Mouse (Mus musculus): Measurements from ENCODE around the gene E2f2. TPM values are rescaled to one million over a fixed set of nuclear protein-coding genes. Genes with fewer than 3 reads are reported as not detected.

Gene E2f2
- total and polyA plus RNA-seq, 3 experiments, result 0.65 to 5.3 (median 1.3) TPM

- no peaks in the 10 kb centered on the region; the same call in 1 of the 2 replicates for H3K79me2 ChIP-seq (replicated peaks; ENCODE audit: control insufficient read depth, insufficient read depth, low read length)
- WGBS, result under 1% methylated on average over 51 of the region's 54 CpGs
- peak; percentile 96 for DNase-seq
- H3K27me3 ChIP-seq (ENCODE audit: control insufficient read depth, insufficient read depth, low read length), result no peaks in the 10 kb centered on the region
- H3K36me3 ChIP-seq (ENCODE audit: control insufficient read depth, insufficient read depth, low read length), result peaks cover 2% of the 10 kb centered on the region; the same call in 1 of the 2 replicates
- intact Hi-C loops (cut with DNase I), result no loop called here
- H3K4me3 ChIP-seq, result peak within 1 kb of the TSS; percentile 68
- TF ChIP-seq CTCF (IDR thresholded peaks at IDR 0.05) (peak; percentile 27; the same call in 1 of the 2 replicates), EP300 (IDR thresholded peaks at IDR 0.05; ENCODE audit: insufficient read depth, low read depth, low read length) (no peak), POLR2A (IDR thresholded peaks at IDR 0.05; ENCODE audit: insufficient read depth, low read depth, low read length) (peak; percentile 90)
- peak within 1 kb of the TSS; percentile 74 for H3K9ac ChIP-seq (ENCODE audit: low read depth, low read length)
- H3K27ac ChIP-seq, result peak within 1 kb of the TSS; percentile 87
- peaks cover 5% of the 10 kb centered on the region for H3K4me1 ChIP-seq (ENCODE audit: control insufficient read depth, insufficient read depth, low read length)
These were observed 34.1 kb downstream of the E2f2 start, which contains the start of gene Asap3 for GRCm38 (mm10) chr4:136206033-136206893. Asap3 (plus strand) TSS chr4:136206365.

- Histone ChIP-seq H3K4me3 (peak overlapping the region; percentile 68), H3K4me1 (ENCODE audit: control insufficient read depth, insufficient read depth, low read length) (peaks cover 5% of the 10 kb centered on the region), H3K27me3 (ENCODE audit: control insufficient read depth, insufficient read depth, low read length) (no peaks in the 10 kb centered on the region), H3K79me2 (replicated peaks; ENCODE audit: control insufficient read depth, insufficient read depth, low read length) (no peaks in the 10 kb centered on the region; the same call in none of the 2 replicates), H3K9ac (ENCODE audit: low read depth, low read length) (peak overlapping the region; percentile 74), H3K36me3 (ENCODE audit: control insufficient read depth, insufficient read depth, low read length) (peaks cover 2% of the 10 kb centered on the region; the same call in 1 of the 2 replicates), H3K27ac (peak overlapping the region; percentile 87)
- peak; percentile 56 to 64 for DNase-seq
- intact Hi-C loops (cut with DNase I), result no loop called here
- 3% methylated on average over 6 of the region's 6 CpGs for WGBS
- TF ChIP-seq POLR2A (IDR thresholded peaks at IDR 0.05; ENCODE audit: insufficient read depth, low read depth, low read length) (no peak), EP300 (IDR thresholded peaks at IDR 0.05; ENCODE audit: insufficient read depth, low read depth, low read length) (no peak), CTCF (IDR thresholded peaks at IDR 0.05) (no peak)
These were observed 34.7 kb downstream of the E2f2 start for GRCm38 (mm10) chr4:136206943-136207342.

GRCm38 (mm10) chr4:136210931-136211330, 38.7 kb downstream of the E2f2 start:
- DNase-seq, result no peak
- TF ChIP-seq EP300 (IDR thresholded peaks at IDR 0.05; ENCODE audit: insufficient read depth, low read depth, low read length) (no peak), CTCF (IDR thresholded peaks at IDR 0.05) (no peak)
- Histone ChIP-seq H3K27ac (no peak overlapping the region), H3K4me1 (ENCODE audit: control insufficient read depth, insufficient read depth, low read length) (peaks cover 4% of the 10 kb centered on the region), H3K4me3 (no peak overlapping the region), H3K27me3 (ENCODE audit: control insufficient read depth, insufficient read depth, low read length) (no peaks in the 10 kb centered on the region), H3K9ac (ENCODE audit: low read depth, low read length) (no peak overlapping the region), H3K79me2 (replicated peaks; ENCODE audit: control insufficient read depth, insufficient read depth, low read length) (no peaks in the 10 kb centered on the region; the same call in none of the 2 replicates), H3K36me3 (ENCODE audit: control insufficient read depth, insufficient read depth, low read length) (peaks cover 2% of the 10 kb centered on the region; the same call in 1 of the 2 replicates)
- intact Hi-C loops (cut with DNase I), result no loop called here
- 59% methylated on average over 9 of the region's 9 CpGs for WGBS

- H3K27me3 ChIP-seq (ENCODE audit: control insufficient read depth, insufficient read depth, low read length), result no peaks in the 10 kb centered on the region
- no peak overlapping the region for H3K4me3 ChIP-seq
- no peak overlapping the region for H3K27ac ChIP-seq
- H3K9ac ChIP-seq (ENCODE audit: low read depth, low read length), result no peak overlapping the region
- no peaks in the 10 kb centered on the region; the same call in none of the 2 replicates for H3K79me2 ChIP-seq (replicated peaks; ENCODE audit: control insufficient read depth, insufficient read depth, low read length)
- H3K36me3 ChIP-seq (ENCODE audit: control insufficient read depth, insufficient read depth, low read length), result no peaks in the 10 kb centered on the region
- 30% methylated on average over 7 of the region's 7 CpGs for WGBS
- H3K4me1 ChIP-seq (ENCODE audit: control insufficient read depth, insufficient read depth, low read length), result peaks cover 8% of the 10 kb centered on the region
- peak in 1 of 2 experiments; percentile 32 for DNase-seq
- TF ChIP-seq CTCF (IDR thresholded peaks at IDR 0.05) (no peak), EP300 (IDR thresholded peaks at IDR 0.05; ENCODE audit: insufficient read depth, low read depth, low read length) (no peak), POLR2A (IDR thresholded peaks at IDR 0.05; ENCODE audit: insufficient read depth, low read depth, low read length) (no peak)
- intact Hi-C loops (cut with DNase I), result no loop called here
These were observed 41.4 kb downstream of the E2f2 start for GRCm38 (mm10) chr4:136213629-136214028.

- Histone ChIP-seq H3K4me1 (ENCODE audit: control insufficient read depth, insufficient read depth, low read length) (peaks cover 9% of the 10 kb centered on the region), H3K36me3 (ENCODE audit: control insufficient read depth, insufficient read depth, low read length) (no peaks in the 10 kb centered on the region), H3K79me2 (replicated peaks; ENCODE audit: control insufficient read depth, insufficient read depth, low read length) (no peaks in the 10 kb centered on the region; the same call in 1 of the 2 replicates), H3K9ac (ENCODE audit: low read depth, low read length) (no peak overlapping the region), H3K27me3 (ENCODE audit: control insufficient read depth, insufficient read depth, low read length) (no peaks in the 10 kb centered on the region), H3K4me3 (no peak overlapping the region), H3K27ac (no peak overlapping the region)
- 88% methylated on average over 8 of the region's 8 CpGs for WGBS
- intact Hi-C loops (cut with DNase I), result no loop called here
- no peak for TF ChIP-seq POLR2A (IDR thresholded peaks at IDR 0.05; ENCODE audit: insufficient read depth, low read depth, low read length)
- TF ChIP-seq EP300 (IDR thresholded peaks at IDR 0.05; ENCODE audit: insufficient read depth, low read depth, low read length), result no peak
- no peak for TF ChIP-seq CTCF (IDR thresholded peaks at IDR 0.05)
- no peak for DNase-seq
These were observed 42.6 kb downstream of the E2f2 start for GRCm38 (mm10) chr4:136214828-136215227.

- TF ChIP-seq POLR2A (IDR thresholded peaks at IDR 0.05; ENCODE audit: insufficient read depth, low read depth, low read length) (no peak), CTCF (IDR thresholded peaks at IDR 0.05) (no peak), EP300 (IDR thresholded peaks at IDR 0.05; ENCODE audit: insufficient read depth, low read depth, low read length) (no peak)
- WGBS, result 80% methylated on average over 8 of the region's 8 CpGs
- Histone ChIP-seq H3K27me3 (ENCODE audit: control insufficient read depth, insufficient read depth, low read length) (no peaks in the 10 kb centered on the region), H3K27ac (no peak overlapping the region), H3K4me3 (no peak overlapping the region), H3K36me3 (ENCODE audit: control insufficient read depth, insufficient read depth, low read length) (no peaks in the 10 kb centered on the region), H3K79me2 (replicated peaks; ENCODE audit: control insufficient read depth, insufficient read depth, low read length) (no peaks in the 10 kb centered on the region; the same call in 1 of the 2 replicates), H3K4me1 (ENCODE audit: control insufficient read depth, insufficient read depth, low read length) (peaks cover 12% of the 10 kb centered on the region), H3K9ac (ENCODE audit: low read depth, low read length) (no peak overlapping the region)
- DNase-seq, result no peak
- intact Hi-C loops (cut with DNase I), result no loop called here
These were observed 43.4 kb downstream of the E2f2 start for GRCm38 (mm10) chr4:136215576-136215975.
